Comparison of ENCODE assay signal across 28 mouse cellular contexts in the genomic region with DNA sequence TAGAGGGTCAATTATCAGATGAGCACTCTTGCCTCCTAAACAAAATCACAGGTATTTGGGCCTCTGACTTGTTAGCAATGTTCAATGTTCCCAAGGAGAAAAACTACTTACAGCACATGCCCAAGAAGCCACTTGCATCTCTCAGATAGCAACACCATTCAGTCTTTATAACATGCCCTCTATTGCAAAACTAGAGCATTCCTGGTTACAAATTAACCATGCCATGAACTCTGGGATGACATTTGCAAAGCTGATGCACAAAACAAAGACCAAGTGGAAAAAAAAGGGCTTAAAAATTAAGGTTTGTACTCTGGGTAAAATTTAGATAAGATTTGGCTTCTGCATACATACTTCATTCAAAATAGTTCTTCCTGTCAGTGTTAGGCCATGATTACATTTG. TPM values are rescaled to one million over a fixed set of nuclear protein-coding genes. Genes with fewer than 3 reads are reported as not detected.
A peak's percentile ranks its signal among the peaks of the same experiment; 100 is the strongest.
DNase-seq lines count a peak whose midpoint lies in the region; ATAC-seq and TF ChIP-seq lines count a peak whose summit lies in the region.
"Had no signal": no experiment of that assay in that cellular context is flagged by ENCODE, and none has a peak within 500 bp of the region (broad histone marks: within the 10 kb centered on the region; RNA-seq: fewer than 3 reads in every experiment).

TSS of gene Serpina7 (minus strand) at position 160 of the 400 bp plus-strand sequence.

- H3K4me1 ChIP-seq in liver, adult 2 months (ENCODE audit: control insufficient read depth, insufficient read depth, low read length) = peaks cover 6% of the 10 kb centered on the region; the same call in 1 of the 2 replicates
- H3K4me1 ChIP-seq in liver, postnatal 0 days (ENCODE audit: insufficient read depth) = no peaks in the 10 kb centered on the region
- no peaks in the 10 kb centered on the region for H3K4me1 ChIP-seq in liver, embryonic 11.5 days (replicated peaks; ENCODE audit: control insufficient read depth, insufficient read depth, low read length)
- H3K4me1 ChIP-seq: embryonic facial prominence, embryonic 10.5 days; embryonic facial prominence, embryonic 12.5 days; forebrain, embryonic 13.5 days; forebrain, embryonic 15.5 days had no signal

- peak; percentile 11 for DNase-seq in kidney, adult 9 months
- DNase-seq in kidney, postnatal 4 days = no peak
- DNase-seq in liver, adult 2 months (ENCODE audit: extremely low read depth, low read depth, low spot score) = peak; percentile 92
- DNase-seq in liver = no peak
- no peak for DNase-seq in liver, postnatal 0 days
- DNase-seq in liver, embryonic 11.5 days (ENCODE audit: low spot score) = no peak
- DNase-seq in yolk sac, embryonic 10.5 days (ENCODE audit: low spot score) = peak; percentile 1
- DNase-seq in layer of hippocampus, postnatal 14 days (ENCODE audit: low spot score in 2 of 2) = no peak
- DNase-seq: adrenal gland, adult 8-10 months; adrenal gland, postnatal 14 days; adrenal gland, postnatal 36 days; cerebellum, adult 11-12 months; cerebellum, adult 2 months; cerebellum, adult 9-10 months; cerebellum, postnatal 10 days; cerebellum, postnatal 25 days had no signal

- TF ChIP-seq POLR2A in liver, adult 2 months (IDR thresholded peaks at IDR 0.05; ENCODE audit: extremely low read depth, insufficient read depth, low read length) = no peak

- H3K27ac ChIP-seq in liver, adult 2 months (replicated peaks; ENCODE audit: insufficient read depth, low read depth, low read length) = no peak within 1 kb of the TSS
- peak within 1 kb of the TSS; percentile 49; the same call in 1 of the 2 replicates for H3K27ac ChIP-seq in liver, postnatal 0 days (ENCODE audit: low read depth)
- H3K27ac ChIP-seq in liver, embryonic 11.5 days (ENCODE audit: low read depth, low read length) = no peak within 1 kb of the TSS
- H3K27ac ChIP-seq: embryonic facial prominence, embryonic 10.5 days; embryonic facial prominence, embryonic 12.5 days; forebrain, embryonic 13.5 days; forebrain, embryonic 15.5 days had no signal

- no peak for TF ChIP-seq EP300 in liver, postnatal 0 days (IDR thresholded peaks at IDR 0.05; ENCODE audit: low read depth)

- no peaks in the 10 kb centered on the region for H3K36me3 ChIP-seq in liver, adult 2 months (ENCODE audit: control insufficient read depth, insufficient read depth, low read length)
- H3K36me3 ChIP-seq in liver, postnatal 0 days (replicated peaks; ENCODE audit: insufficient read depth, low read length) = no peaks in the 10 kb centered on the region
- H3K36me3 ChIP-seq in liver, embryonic 11.5 days (ENCODE audit: control insufficient read depth, insufficient read depth, low read length) = no peaks in the 10 kb centered on the region
- H3K36me3 ChIP-seq: embryonic facial prominence, embryonic 10.5 days; embryonic facial prominence, embryonic 12.5 days; forebrain, embryonic 15.5 days had no signal

- H3K4me2 ChIP-seq in liver, postnatal 0 days (ENCODE audit: low read depth, low read length) = peak within 1 kb of the TSS; percentile 38
- H3K4me2 ChIP-seq in liver, embryonic 11.5 days = no peak within 1 kb of the TSS
- H3K4me2 ChIP-seq: embryonic facial prominence, embryonic 12.5 days; forebrain, embryonic 13.5 days; forebrain, embryonic 15.5 days had no signal

- H3K9me3 ChIP-seq in liver, postnatal 0 days (ENCODE audit: low read length) = no peaks in the 10 kb centered on the region
- no peaks in the 10 kb centered on the region for H3K9me3 ChIP-seq in liver, embryonic 11.5 days (ENCODE audit: control insufficient read depth, low read length)
- H3K9me3 ChIP-seq: embryonic facial prominence, embryonic 10.5 days; embryonic facial prominence, embryonic 12.5 days; forebrain, embryonic 13.5 days; forebrain, embryonic 15.5 days had no signal

- no peak for TF ChIP-seq CTCF in liver, adult 2 months (IDR thresholded peaks at IDR 0.05; ENCODE audit: low read depth, low read length)
- no peak for TF ChIP-seq CTCF in liver, postnatal 0 days (IDR thresholded peaks at IDR 0.05; ENCODE audit: low read depth)

- no peaks in the 10 kb centered on the region for H3K79me2 ChIP-seq in liver, adult 2 months (ENCODE audit: control insufficient read depth, insufficient read depth, low read length)

- peak; percentile 67; the same call in 1 of the 2 replicates for ATAC-seq in liver, postnatal 0 days
- ATAC-seq in liver, embryonic 11.5 days (replicated peaks; ENCODE audit: low FRiP score) = no peak
- ATAC-seq: activated CD4-positive, CD25-positive, alpha-beta regulatory T cell, adult 4 months; forebrain, embryonic 13.5 days; forebrain, embryonic 15.5 days; Patski had no signal

- H3K27me3 ChIP-seq in liver, adult 2 months (ENCODE audit: control insufficient read depth, insufficient read depth, low read length) = no peaks in the 10 kb centered on the region
- no peaks in the 10 kb centered on the region for H3K27me3 ChIP-seq in liver, postnatal 0 days (ENCODE audit: insufficient read depth, low read length)
- H3K27me3 ChIP-seq in liver, embryonic 11.5 days (replicated peaks; ENCODE audit: control insufficient read depth, insufficient read depth, low read length) = no peaks in the 10 kb centered on the region; the same call in 1 of the 2 replicates
- H3K27me3 ChIP-seq: embryonic facial prominence, embryonic 12.5 days; forebrain, embryonic 13.5 days; forebrain, embryonic 15.5 days had no signal

- no peak within 1 kb of the TSS for H3K9ac ChIP-seq in liver, adult 2 months (ENCODE audit: low read depth, low read length)
- no peak within 1 kb of the TSS for H3K9ac ChIP-seq in liver, postnatal 0 days (replicated peaks)
- no peak within 1 kb of the TSS for H3K9ac ChIP-seq in liver, embryonic 11.5 days (ENCODE audit: low read depth, low read length)
- H3K9ac ChIP-seq: embryonic facial prominence, embryonic 12.5 days; forebrain, embryonic 13.5 days; forebrain, embryonic 15.5 days had no signal

- H3K4me3 ChIP-seq in liver, adult 2 months (ENCODE audit: insufficient read depth, low read depth, low read length) = no peak within 1 kb of the TSS
- H3K4me3 ChIP-seq in liver, postnatal 0 days (ENCODE audit: low read depth, low read length) = 0 out of 2 replicates have a peak within 1 kb of the TSS, but pooled peaks have one; percentile 19
- no peak within 1 kb of the TSS for H3K4me3 ChIP-seq in liver, embryonic 11.5 days (ENCODE audit: low read depth, low read length)
- H3K4me3 ChIP-seq: embryonic facial prominence, embryonic 10.5 days; embryonic facial prominence, embryonic 12.5 days; forebrain, embryonic 13.5 days; forebrain, embryonic 15.5 days had no signal

RNA-seq across cellular contexts. Expression of gene Serpina7, which starts in this region (rescaled TPM):
- total RNA-seq in liver, adult 2 months (2014; rRNA removed) = 26.9 and 30.1 TPM in 2 replicates
- 2.1 and 4.3 TPM in 2 replicates for polyA plus RNA-seq in liver, adult 2 months (2012; rRNA removed)
- polyA plus RNA-seq in liver, postnatal 0 days (2015; fragmentation: Nextera tagmentation; extraction: Ambion mirVana) = 118 and 119 TPM in 2 replicates
- 0.90 and 1.1 TPM in 2 replicates for polyA plus RNA-seq in liver, embryonic 11.5 days (2014; fragmentation: Nextera tagmentation; extraction: Ambion mirVana)
- not detected for total RNA-seq in layer of hippocampus, postnatal 14 days (2021)
- total RNA-seq: adrenal gland, adult 18-20 months; adrenal gland, adult 8-10 months; adrenal gland, postnatal 36 days; MEL had no signal
- polyA plus RNA-seq: activated CD4-positive, CD25-positive, alpha-beta regulatory T cell, adult 4 months; C2C12; cerebellum, adult 2 months; cortical plate, adult 2 months; embryonic facial prominence, embryonic 14.5 days; forebrain, embryonic 11.5 days; forebrain, embryonic 13.5 days; forebrain, embryonic 15.5 days had no signal

Comparison
In these comparisons a context has a peak if more than half of its experiments do, and no peak if none do; other contexts are left out.
1. RNA of gene Serpina7 (total RNA-seq): 26.9 to 30.1 TPM in liver, adult 2 months; not detected in layer of hippocampus, postnatal 14 days; every median in the first group is over 10 times any median in the second.
2. RNA of gene Serpina7 (polyA plus RNA-seq): 118 to 119 TPM in liver, postnatal 0 days; 2.1 to 4.3 TPM in liver, adult 2 months and 0.90 to 1.1 TPM in liver, embryonic 11.5 days; every median in the first group is over 10 times any median in the second.
3. DNase-seq: peak in kidney, adult 9 months (single experiment), liver, adult 2 months (single experiment) and yolk sac, embryonic 10.5 days (single experiment); none in kidney, postnatal 4 days (0 of 2), liver (single experiment), liver, postnatal 0 days (single experiment), liver, embryonic 11.5 days (single experiment) and layer of hippocampus, postnatal 14 days (0 of 2).